Mouse (Mus musculus) stomach, postnatal 0 days (tissue): Measurements from ENCODE around the gene N4bp1. TPM values are rescaled to one million over a fixed set of nuclear protein-coding genes. Genes with fewer than 3 reads are reported as not detected.

ENCODE experiments used
- ATAC-seq: fragments of 200-750 bp; cut with Nextera tagmentation; 2 replicates; pipeline ENCODE4 v1.8.0; 2017; ENCODE audit not compliant: low FRiP score, low TSS enrichment
- DNase-seq: peaks from one replicate; pipeline ENCODE4 v3.0.0-alpha.2; 2016; ENCODE audit warnings: low spot score
- H3K27ac ChIP-seq: fragments of 300-500 bp; sonication (generic); replicated peaks from 2 replicates; pipeline ENCODE4 v1.5.1; 2014; ENCODE audit warnings: mild to moderate bottlenecking, control low read depth
- H3K27me3 ChIP-seq: fragments of 300-500 bp; sonication (generic); 2 replicates; pipeline ENCODE4 v1.6.1; 2014; ENCODE audit warnings: low read length; ENCODE audit not compliant: control insufficient read depth, insufficient read depth
- H3K36me3 ChIP-seq: fragments of 300-500 bp; sonication (generic); 2 replicates; pipeline ENCODE4 v1.6.1; 2014; ENCODE audit warnings: low read length, mixed read lengths; ENCODE audit not compliant: control insufficient read depth, insufficient read depth
- H3K4me1 ChIP-seq: fragments of 300-500 bp; sonication (generic); replicated peaks from 2 replicates; pipeline ENCODE4 v1.6.1; 2014; ENCODE audit warnings: antibody characterized with exemption; ENCODE audit not compliant: control insufficient read depth, insufficient read depth
- H3K4me2 ChIP-seq: fragments of 300-500 bp; sonication (generic); replicated peaks from 2 replicates; pipeline ENCODE4 v1.6.1; 2014; ENCODE audit warnings: low read depth, mild to moderate bottlenecking, control low read depth, moderate library complexity
- H3K4me3 ChIP-seq: fragments of 300-500 bp; sonication (generic); 2 replicates; pipeline ENCODE4 v1.5.1; 2014; ENCODE audit warnings: low read depth, low read length, control low read depth
- H3K9ac ChIP-seq: fragments of 300-500 bp; sonication (generic); 2 replicates; pipeline ENCODE4 v1.6.1; 2014; ENCODE audit warnings: mild to moderate bottlenecking, low read length, control low read depth, mixed read lengths
- H3K9me3 ChIP-seq: fragments of 300-500 bp; sonication (generic); 2 replicates; pipeline ENCODE4 v1.6.1; 2016; ENCODE audit warnings: low read length; ENCODE audit not compliant: control insufficient read depth
- CTCF ChIP-seq: IDR thresholded peaks from 2 replicates; pipeline ENCODE4 v1.5.1; 2016; ENCODE audit warnings: antibody characterized with exemption, low read depth, mild to moderate bottlenecking, moderate library complexity
- EP300 ChIP-seq: optimal IDR thresholded peaks from 2 replicates; pipeline ENCODE3; 2016; ENCODE audit warnings: antibody characterized with exemption
- WGBS: fragments of 180-500 bp; shearing (Covaris S2); extraction: QIAGEN DNeasy Blood & Tissue Kit; methylation state at CpG from one replicate; pipeline ENCODE4 v1.1.7; 2014; 5-methylcytosine and 5-hydroxymethylcytosine counted together
- polyA plus RNA-seq: library from polyadenylated mRNA; unstranded; fragments of >200 nt; fragmentation: Nextera tagmentation; extraction: Ambion mirVana; gene quantifications from 2 replicates; pipeline ENCODE4 v1.2.1, GENCODE M21; 2015

Gene N4bp1
- polyA plus RNA-seq, 1 experiment from 2014 or later = 6.5 TPM

DNA sequence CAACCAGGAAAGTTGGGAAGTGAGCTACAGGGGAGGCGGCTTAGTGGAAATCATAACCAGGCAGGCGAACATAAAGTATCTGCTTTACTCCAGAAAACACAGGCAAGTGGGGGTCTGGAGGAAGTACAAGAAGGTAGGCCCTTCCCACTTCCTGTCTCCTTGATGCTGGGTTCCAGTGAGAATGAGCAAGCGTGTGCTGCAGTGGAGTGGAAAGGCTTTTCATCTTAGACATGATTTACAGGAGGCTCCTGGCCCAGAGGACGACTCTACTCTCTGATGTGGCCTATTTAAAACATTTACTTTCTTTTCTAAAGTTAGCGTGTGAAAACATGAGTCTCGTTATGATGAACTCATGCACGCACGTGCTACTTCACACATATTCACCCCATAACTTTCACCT is 105.9 kb downstream of the N4bp1 start:
- H3K27ac ChIP-seq = 0 out of 2 replicates have a peak overlapping the region, but pooled peaks have one; percentile 35
- no peaks in the 10 kb centered on the region for H3K9me3 ChIP-seq
- WGBS = 57% methylated on average over 8 of the region's 8 CpGs
- TF ChIP-seq CTCF (no peak), EP300 (no peak)
- no peaks in the 10 kb centered on the region for H3K27me3 ChIP-seq
- DNase-seq = no peak
- no peaks in the 10 kb centered on the region for H3K36me3 ChIP-seq
- H3K4me1 ChIP-seq = no peaks in the 10 kb centered on the region
- no peak overlapping the region for H3K4me3 ChIP-seq
- ATAC-seq = no peak
- H3K4me2 ChIP-seq = no peak overlapping the region
- no peak overlapping the region for H3K9ac ChIP-seq

DNA sequence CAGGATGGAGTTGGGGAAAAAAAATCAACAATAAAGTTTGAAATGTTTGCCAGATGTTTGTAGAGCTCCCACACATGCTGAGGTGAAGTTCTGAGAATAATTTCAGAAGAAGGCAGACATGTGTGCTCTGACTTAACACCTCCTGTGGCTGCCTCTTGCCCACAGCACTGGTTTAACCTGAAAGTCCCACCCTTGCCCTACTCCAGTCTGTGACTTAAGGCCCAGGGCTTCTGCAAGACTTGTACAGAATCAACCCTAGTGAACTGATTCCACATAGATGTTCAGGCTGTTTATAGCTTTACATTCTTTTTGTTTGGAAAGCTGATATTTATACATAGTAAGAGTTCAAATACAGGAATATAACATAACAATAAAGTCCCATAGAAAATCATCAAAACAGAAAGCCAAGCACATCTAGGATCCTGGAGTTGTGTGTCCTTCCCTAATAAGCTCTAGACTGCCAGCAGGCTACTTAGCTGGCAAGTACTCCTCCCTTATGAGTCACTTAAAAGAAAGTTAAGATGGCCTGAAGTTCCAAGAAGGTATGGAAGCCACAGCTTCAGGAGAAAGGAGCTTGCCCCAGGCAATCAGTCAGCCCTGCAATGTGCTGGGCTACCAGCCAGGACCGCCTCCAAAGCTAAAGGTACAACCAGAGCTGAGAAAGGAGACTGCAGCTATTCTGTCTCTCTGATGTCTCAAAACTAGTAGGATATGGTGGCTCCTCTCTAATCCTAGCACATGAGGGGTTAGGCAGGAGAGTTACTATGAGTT is 114.9 kb downstream of the N4bp1 start:
- Histone ChIP-seq H3K9me3 (no peaks in the 10 kb centered on the region), H3K4me2 (no peak overlapping the region), H3K4me1 (peaks cover 9% of the 10 kb centered on the region), H3K27ac (peak overlapping the region; percentile 82), H3K36me3 (no peaks in the 10 kb centered on the region), H3K27me3 (no peaks in the 10 kb centered on the region), H3K9ac (no peak overlapping the region), H3K4me3 (no peak overlapping the region)
- DNase-seq (peak; percentile 57), ATAC-seq (peak; percentile 43)
- TF ChIP-seq CTCF (no peak), EP300 (peak; percentile 41)
- 80% methylated on average over 1 of the region's 1 CpGs for WGBS

DNA sequence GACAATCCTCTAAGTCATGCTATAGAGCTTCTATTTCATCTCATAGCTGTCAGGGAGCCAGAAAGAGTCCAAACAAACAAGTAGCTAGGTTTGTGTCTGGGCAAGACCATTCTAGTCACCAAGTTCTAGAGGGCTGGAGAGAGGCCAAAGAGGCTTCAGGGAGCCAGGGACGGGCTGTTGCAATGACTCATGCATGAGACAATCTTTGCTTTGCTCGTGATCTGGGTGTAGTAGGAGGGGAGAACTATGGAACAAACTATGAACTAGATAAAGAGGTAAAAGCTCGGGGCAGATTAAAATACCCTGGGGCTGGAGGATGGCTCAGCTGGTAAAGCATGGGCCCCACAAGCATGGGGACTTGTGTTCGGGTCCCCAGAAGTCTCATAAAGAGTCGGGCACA is 116.6 kb downstream of the N4bp1 start:
- H3K4me3 ChIP-seq = no peak overlapping the region
- no peak overlapping the region for H3K9ac ChIP-seq
- TF ChIP-seq CTCF = no peak
- peak; percentile 70 for TF ChIP-seq EP300
- ATAC-seq (peak; percentile 44), DNase-seq (peak; percentile 69)
- no peaks in the 10 kb centered on the region for H3K9me3 ChIP-seq
- no peak overlapping the region for H3K4me2 ChIP-seq
- 41% methylated on average over 5 of the region's 5 CpGs for WGBS
- H3K4me1 ChIP-seq = peaks cover 9% of the 10 kb centered on the region
- no peaks in the 10 kb centered on the region for H3K27me3 ChIP-seq
- peak overlapping the region; percentile 86 for H3K27ac ChIP-seq
- H3K36me3 ChIP-seq = no peaks in the 10 kb centered on the region

DNA sequence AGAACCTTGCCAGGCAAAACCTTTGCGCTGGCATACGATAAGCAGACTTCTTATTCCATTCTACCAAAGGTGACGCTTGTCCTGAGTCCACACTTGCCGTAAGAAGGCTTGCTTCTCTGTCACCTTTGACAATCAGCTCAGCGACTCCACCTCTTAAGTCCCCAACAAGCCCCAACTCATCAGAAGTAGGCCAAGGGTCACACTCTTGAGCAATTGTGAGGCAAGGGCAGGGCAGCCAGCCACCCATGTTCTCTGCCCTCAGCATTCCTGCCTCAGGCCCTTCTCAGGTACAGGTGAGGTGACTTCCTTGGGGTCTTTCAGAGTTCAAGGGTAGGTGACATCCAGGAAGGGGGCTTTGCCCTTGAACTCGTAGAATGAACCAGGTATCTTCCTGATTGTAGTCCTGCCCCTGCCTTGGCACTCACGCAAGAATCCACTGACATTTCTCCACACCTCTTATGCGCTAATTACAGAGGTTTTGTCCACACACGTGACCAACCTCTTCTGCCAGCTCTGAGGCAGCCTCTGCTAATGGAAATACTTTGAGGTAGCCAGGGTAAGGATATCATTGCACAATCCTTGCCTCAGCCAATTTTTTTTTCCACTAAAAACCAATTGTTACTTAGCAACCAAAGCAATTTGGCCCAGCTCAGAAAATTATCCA is 118.4 kb downstream of the N4bp1 start:
- H3K4me3 ChIP-seq = no peak overlapping the region
- H3K27me3 ChIP-seq = no peaks in the 10 kb centered on the region
- no peak overlapping the region for H3K4me2 ChIP-seq
- ATAC-seq = peak; percentile 83
- no peaks in the 10 kb centered on the region for H3K9me3 ChIP-seq
- H3K4me1 ChIP-seq = peaks cover 9% of the 10 kb centered on the region
- WGBS = 64% methylated on average over 9 of the region's 9 CpGs
- H3K9ac ChIP-seq = peak overlapping the region; percentile 35; the same call in 1 of the 2 replicates
- TF ChIP-seq CTCF = no peak
- peak; percentile 66 for TF ChIP-seq EP300
- H3K27ac ChIP-seq = peak overlapping the region; percentile 91
- no peaks in the 10 kb centered on the region for H3K36me3 ChIP-seq
- DNase-seq = peak; percentile 80

DNA sequence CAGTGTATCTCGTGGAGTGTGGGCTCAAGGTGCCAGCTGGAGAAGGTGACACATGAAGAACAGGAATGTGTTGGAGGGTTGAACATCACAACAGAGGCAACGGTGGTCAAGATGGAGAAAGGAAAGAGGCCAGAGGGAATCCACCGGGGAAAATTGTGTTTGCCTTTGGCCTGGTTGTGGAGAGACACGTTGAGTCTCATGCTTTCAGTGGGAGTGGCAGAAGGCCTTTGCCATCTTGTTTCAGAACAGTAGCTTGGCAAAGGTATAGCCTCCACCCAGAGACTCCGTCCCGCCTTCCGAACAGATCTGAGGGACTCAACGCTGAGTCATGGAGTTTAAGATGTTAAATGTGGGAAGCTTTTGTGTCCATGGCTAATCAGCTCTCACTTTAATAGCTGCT is 119.4 kb downstream of the N4bp1 start:
- WGBS = 57% methylated on average over 8 of the region's 8 CpGs
- peak overlapping the region; percentile 91 for H3K27ac ChIP-seq
- H3K4me3 ChIP-seq = no peak overlapping the region
- DNase-seq (peak; percentile 54), ATAC-seq (peak; percentile 48)
- H3K36me3 ChIP-seq = no peaks in the 10 kb centered on the region
- TF ChIP-seq EP300 = no peak
- TF ChIP-seq CTCF = no peak
- H3K9me3 ChIP-seq = no peaks in the 10 kb centered on the region
- no peaks in the 10 kb centered on the region for H3K27me3 ChIP-seq
- H3K9ac ChIP-seq = no peak overlapping the region
- H3K4me1 ChIP-seq = peaks cover 9% of the 10 kb centered on the region
- no peak overlapping the region for H3K4me2 ChIP-seq

DNA sequence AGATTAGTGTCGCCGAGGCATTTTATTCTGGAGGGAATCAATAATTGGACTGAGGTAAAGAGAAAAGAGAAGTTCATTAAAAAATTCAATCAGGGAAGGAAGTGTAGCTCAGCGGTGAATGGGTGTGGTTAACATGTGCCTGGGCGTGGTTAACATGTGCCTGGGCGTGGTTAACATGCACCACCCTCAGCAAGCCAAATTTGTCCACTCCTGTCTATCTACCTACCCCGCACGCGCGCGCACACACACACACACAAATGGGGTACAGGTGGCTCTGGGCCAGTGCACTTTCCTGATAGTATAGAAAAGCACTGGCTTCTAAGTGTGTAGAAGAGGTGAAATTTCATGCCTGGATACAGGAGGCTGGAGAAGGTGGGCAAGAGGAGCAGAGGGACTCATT is 119.9 kb downstream of the N4bp1 start:
- Histone ChIP-seq H3K36me3 (no peaks in the 10 kb centered on the region), H3K4me2 (no peak overlapping the region), H3K9ac (no peak overlapping the region), H3K9me3 (no peaks in the 10 kb centered on the region), H3K27ac (peak overlapping the region; percentile 91), H3K27me3 (no peaks in the 10 kb centered on the region), H3K4me3 (no peak overlapping the region), H3K4me1 (peaks cover 9% of the 10 kb centered on the region)
- DNase-seq (peak; percentile 66), ATAC-seq (peak; percentile 55)
- no peak for TF ChIP-seq CTCF
- no peak for TF ChIP-seq EP300
- 74% methylated on average over 10 of the region's 10 CpGs for WGBS
